Mouse (Mus musculus) brain, embryonic 14.5 days (tissue): ENCODE measurements at regions not wholly inside any gene's neighbourhood (a gene's known extent, or its start where the extent isn't known, plus 50 kb on each side); places are given as distances from the start of the nearest gene placed in this dataset.

Experiments used
- DNase-seq: peaks from one replicate; pipeline ENCODE4 v3.0.0-alpha.2; 2011; ENCODE audit warnings: low read depth
- CTCF ChIP-seq: fragments of 200-500 bp; IDR thresholded peaks from 2 replicates; pipeline ENCODE4 v1.5.1; 2012; ENCODE audit warnings: inconsistent platforms, mild to moderate bottlenecking, moderate library complexity, borderline replicate concordance; ENCODE audit not compliant: insufficient read depth, insufficient read length; ENCODE audit errors: extremely low read depth
- POLR2A ChIP-seq: fragments of 200-500 bp; IDR thresholded peaks from 2 replicates; pipeline ENCODE4 v1.6.1; 2012; ENCODE audit warnings: mild to moderate bottlenecking, inconsistent platforms, borderline replicate concordance; ENCODE audit not compliant: poor library complexity, insufficient read depth, insufficient read length, severe bottlenecking; ENCODE audit errors: extremely low read depth

DNA sequence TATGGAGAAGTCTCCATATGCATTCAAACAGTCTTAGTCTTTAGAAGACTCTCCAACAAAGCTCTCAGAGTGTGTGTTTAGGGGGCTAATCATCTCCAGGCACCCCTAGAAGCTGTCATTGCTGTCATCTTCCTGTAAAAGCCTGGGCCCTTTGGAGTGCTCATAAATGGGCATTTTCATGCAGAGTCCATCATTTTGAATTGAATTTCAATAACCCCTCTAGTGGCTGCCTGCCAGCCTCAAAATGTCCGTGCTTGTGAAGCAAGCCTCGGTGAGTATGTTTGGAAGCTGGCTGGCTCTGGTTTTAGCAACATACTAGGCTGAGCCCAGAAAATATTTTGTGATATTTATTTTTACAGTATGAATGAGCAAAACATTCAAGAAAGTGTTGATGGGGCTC lies 195.2 kb downstream of the Wnt5a start:
- TF ChIP-seq POLR2A (no peak), CTCF (no peak)
- peak; percentile 79 for DNase-seq

GRCm38 (mm10) chr14:28704729-28705128 lies 200.2 kb downstream of the Wnt5a start:
- no peak for DNase-seq
- TF ChIP-seq CTCF (no peak), POLR2A (no peak)

DNA sequence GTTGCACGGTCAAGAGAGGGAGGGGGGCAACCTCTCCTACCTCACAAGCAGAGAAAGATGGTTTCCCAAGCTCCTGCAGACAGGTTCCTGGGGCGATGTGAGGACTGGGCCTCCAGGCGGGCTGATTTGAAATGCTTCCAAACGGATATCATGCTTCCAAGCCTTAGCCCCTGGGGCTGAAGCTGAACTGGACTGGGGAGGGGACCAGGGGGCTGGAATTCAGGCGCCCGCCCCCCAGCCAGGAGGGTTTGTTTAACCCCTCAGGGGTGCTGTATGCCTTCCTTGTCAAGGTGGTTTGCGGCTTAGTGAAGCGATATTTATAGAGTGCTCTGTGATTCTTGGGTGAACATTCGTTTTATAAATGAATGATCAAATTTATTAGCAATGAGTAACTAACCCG lies 210.0 kb downstream of the Wnt5a start:
- no peak for DNase-seq
- no peak for TF ChIP-seq POLR2A
- TF ChIP-seq CTCF: no peak

- TF ChIP-seq POLR2A (no peak), CTCF (no peak)
- DNase-seq: no peak
Measured at GRCm38 (mm10) chr14:28720545-28720944, 216.0 kb downstream of the Wnt5a start.

DNA sequence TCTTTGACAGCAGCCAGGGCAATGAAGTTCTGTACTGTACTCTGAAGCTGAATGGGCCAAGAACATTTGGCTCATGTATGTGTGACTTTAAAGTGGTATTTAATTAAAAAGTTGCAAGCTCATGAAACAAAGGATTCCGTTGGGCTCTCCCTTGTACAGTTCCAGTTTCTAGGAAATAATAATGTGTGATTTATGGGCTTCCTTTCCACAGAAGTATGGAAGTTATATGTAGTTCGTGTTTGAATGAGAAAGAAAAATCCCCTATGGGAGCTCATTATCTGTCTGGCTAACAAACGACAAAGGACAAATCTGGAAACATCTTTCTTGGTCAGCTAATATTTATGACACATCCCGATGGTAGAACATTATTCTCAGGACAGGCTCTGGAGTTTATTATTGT lies 221.1 kb downstream of the Wnt5a start:
- DNase-seq: no peak

DNA sequence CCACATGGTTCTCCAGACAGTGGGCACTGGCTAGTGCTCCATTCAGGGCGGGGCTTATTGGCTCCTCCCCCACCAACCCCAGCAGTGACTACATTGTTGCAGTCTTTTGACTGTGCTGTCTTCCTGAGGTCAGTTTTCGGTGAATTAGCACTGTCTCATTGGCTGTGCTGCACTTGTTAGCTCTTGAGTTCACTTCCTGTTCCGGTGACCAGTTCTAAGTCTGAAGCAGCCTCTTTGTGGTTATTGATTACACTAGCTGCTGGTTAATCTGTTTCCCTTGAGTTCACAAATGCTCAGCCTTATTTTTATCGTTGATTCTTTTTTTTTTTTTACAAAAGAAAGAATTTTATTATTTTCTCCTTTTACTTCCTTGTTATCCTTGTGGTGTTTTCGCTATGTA lies 228.9 kb downstream of the Wnt5a start:
- TF ChIP-seq CTCF (no peak), POLR2A (no peak)
- DNase-seq: no peak

More for the DNA sequence above, 221.1 kb downstream of the Wnt5a start:
- TF ChIP-seq POLR2A (no peak), CTCF (no peak)

- no peak for TF ChIP-seq CTCF
- TF ChIP-seq POLR2A: no peak
- no peak for DNase-seq
Measured at GRCm38 (mm10) chr14:28735446-28735845, 230.9 kb downstream of the Wnt5a start.

GRCm38 (mm10) chr14:28740076-28740475 lies 235.5 kb downstream of the Wnt5a start:
- TF ChIP-seq POLR2A: no peak
- TF ChIP-seq CTCF: no peak
- no peak for DNase-seq

DNA sequence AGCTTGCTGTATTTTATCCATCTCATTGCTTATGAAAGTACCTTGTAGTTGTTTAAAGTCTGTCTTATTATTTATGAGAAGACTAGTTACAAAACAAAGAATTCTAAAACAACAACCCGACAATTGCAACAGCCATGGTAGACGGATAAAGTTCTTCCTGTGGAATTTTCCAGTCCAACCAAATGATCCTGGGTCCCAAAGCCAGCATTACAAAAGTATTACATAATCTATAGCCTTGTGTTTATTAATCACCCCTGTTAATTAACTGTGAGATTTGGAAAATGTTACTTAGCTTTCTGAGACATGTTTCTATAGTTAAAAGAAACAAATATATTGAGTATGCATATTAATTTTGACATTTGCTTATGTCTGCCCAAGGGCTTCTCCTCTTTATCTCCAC lies 236.9 kb downstream of the Wnt5a start:
- DNase-seq: no peak
- TF ChIP-seq CTCF: no peak
- no peak for TF ChIP-seq POLR2A

GRCm38 (mm10) chr14:28743673-28744072 lies 239.1 kb downstream of the Wnt5a start:
- no peak for TF ChIP-seq POLR2A
- no peak for DNase-seq

DNA sequence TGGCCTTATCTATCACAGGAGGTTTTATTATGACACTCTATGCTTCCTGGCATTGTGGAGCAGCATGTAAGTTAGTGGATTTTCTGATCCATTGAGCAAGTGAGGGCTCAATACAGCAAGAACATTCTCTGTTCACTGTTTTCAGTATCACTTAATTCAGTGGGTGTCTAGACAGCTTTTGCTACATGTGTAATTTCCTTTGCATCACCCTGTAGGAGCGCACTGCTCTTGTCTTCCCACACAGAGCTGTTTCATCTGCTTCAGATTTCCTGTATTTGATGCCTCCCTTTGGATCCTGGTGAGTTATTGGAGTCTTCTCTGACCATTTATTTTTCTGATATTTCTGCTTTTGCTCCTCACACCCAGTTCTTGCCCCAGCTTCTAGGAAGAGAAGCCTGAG lies 245.8 kb downstream of the Wnt5a start:
- TF ChIP-seq CTCF (no peak), POLR2A (no peak)
- DNase-seq: no peak

DNA sequence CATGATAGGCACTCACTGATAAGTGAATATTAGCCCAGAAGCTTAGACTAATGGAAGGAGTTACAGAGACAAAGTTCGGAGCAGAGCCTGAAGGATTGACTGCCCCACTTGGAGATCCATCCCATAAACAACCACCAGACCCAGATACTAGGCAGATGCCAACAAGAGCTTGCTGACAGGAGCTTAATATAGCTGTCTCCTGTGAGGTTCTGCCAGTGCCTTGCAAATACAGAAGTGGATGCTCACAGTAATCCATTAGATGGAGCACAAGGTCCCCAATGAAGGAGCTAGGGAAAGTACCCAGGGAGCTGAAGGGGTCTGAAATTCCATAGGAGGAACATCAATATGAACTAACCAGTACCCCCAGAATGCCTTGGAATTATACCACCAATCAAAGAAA lies 252.8 kb upstream of the Lrtm1 start:
- TF ChIP-seq CTCF: no peak
- no peak for TF ChIP-seq POLR2A
- no peak for DNase-seq

DNA sequence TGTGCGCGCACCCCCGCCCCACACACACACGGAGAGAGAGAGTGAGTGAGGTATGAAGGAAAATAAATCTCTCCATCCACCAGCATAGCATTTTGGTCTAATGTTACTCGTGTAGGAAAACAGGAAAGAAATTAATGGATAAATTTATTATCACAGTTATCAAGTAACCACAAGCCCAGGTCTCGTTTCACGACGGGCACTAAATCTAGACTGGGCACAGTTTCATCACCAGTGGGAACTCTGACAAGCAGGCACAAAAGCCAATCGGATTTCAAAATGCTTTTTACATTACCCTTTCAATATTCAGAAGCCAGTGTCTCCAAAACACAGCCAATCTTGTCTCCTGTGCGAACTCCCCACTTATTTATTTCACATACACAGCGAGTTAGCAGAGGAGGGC lies 244.9 kb upstream of the Lrtm1 start:
- no peak for TF ChIP-seq CTCF
- no peak for TF ChIP-seq POLR2A
- no peak for DNase-seq

GRCm38 (mm10) chr14:28775686-28776085 lies 242.3 kb upstream of the Lrtm1 start:
- DNase-seq: no peak
- no peak for TF ChIP-seq CTCF
- TF ChIP-seq POLR2A: no peak

DNA sequence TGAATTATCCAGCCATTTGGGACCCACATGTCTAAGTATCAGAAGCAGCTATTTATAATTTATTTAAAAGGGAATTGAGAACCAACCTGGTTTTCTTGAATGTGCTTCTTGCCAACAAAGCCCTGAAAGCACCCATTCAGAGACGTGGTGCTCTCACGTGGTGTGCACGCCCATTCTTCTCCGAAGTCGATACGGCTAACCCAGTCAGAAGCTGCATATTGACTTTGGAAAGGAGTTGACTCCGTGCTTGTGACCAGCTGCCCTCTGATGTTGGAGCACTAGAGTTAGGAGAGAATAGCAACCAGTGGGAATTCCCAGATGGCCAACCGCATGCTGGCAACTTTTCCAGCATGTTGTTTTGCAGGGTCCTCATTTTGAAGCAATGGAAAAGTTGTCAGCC lies 240.2 kb upstream of the Lrtm1 start:
- DNase-seq: no peak
- TF ChIP-seq CTCF (no peak), POLR2A (no peak)

DNA sequence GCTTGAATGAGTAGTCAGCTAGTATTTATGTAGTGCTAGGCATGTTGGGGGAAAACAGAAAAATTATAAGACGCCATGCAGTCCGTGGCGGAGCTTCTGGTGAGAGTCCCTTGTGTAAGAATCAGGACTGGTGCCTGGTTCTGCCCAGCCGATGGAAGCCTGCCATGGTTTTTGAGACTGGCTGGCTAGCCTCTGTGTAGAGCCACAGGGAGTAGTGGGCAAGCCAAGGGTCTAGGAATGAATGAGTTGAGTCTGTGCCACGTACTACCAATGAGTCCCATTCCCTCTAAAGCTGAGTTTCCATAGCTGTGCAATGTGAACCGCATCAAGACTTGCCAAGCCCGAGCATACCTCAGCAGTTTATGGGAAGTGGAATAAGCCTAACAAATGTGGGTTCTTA lies 236.3 kb upstream of the Lrtm1 start:
- DNase-seq: peak; percentile 52
- TF ChIP-seq CTCF (no peak), POLR2A (no peak)

DNA sequence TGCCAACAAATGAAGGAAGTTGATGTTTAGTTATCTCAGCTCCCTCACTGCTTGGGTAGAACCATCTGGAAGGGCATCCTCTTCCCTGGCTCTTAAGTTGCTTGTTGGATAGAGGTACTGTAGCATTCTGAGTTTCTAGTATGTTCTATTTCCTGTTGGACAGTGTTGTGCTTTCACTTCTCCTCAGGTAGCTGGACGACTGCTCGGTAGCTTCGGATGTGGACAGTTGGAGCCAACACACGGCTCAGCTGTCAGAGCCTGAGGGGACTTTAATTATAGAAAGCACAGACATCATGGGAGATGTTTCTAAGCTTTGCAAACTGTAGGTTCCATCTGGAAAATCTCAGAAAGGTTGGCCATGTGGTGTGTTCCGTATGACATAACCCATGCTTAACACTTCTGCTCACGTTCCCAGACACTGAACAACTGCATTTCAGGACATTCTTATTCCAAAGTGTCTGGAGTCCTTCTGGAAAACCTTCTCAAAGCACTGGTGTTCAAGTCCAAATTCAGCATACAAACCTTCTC lies 233.8 kb upstream of the Lrtm1 start:
- TF ChIP-seq POLR2A (no peak), CTCF (no peak)
- DNase-seq: no peak
